In genomic region chr14:56875586-56876159, GRCm38 (mm10) we compare ENCODE assay signal across 19 mouse cellular contexts.
"Had no signal": no experiment of that assay in that cellular context is flagged by ENCODE, and none has a peak within 500 bp of the region (broad histone marks: within the 10 kb centered on the region; RNA-seq: fewer than 3 reads in every experiment).

No protein-coding gene starts in this region.

- H3K36me3 ChIP-seq: kidney, embryonic 15.5 days; limb, embryonic 10.5 days; limb, embryonic 13.5 days; liver, embryonic 12.5 days; liver, embryonic 15.5 days; lung, embryonic 15.5 days; stomach, embryonic 15.5 days had no signal

- H3K27me3 ChIP-seq: kidney, embryonic 15.5 days; limb, embryonic 13.5 days; liver, embryonic 12.5 days; liver, embryonic 15.5 days; lung, embryonic 15.5 days; stomach, embryonic 15.5 days had no signal

- H3K4me3 ChIP-seq: kidney, embryonic 15.5 days; limb, embryonic 10.5 days; limb, embryonic 13.5 days; liver, embryonic 12.5 days; liver, embryonic 15.5 days; lung, embryonic 15.5 days; stomach, embryonic 15.5 days had no signal

- H3K27ac ChIP-seq: kidney, embryonic 15.5 days; limb, embryonic 10.5 days; limb, embryonic 13.5 days; liver, embryonic 12.5 days; liver, embryonic 15.5 days; lung, embryonic 15.5 days; stomach, embryonic 15.5 days had no signal

- DNase-seq: kidney, adult 8-10 months; kidney, postnatal 14 days; kidney, postnatal 4 days; liver; lung, adult 18-20 months; lung, postnatal 10 days; lung, postnatal 36 days; midbrain, embryonic 14.5 days; right cerebral cortex, adult 18-20 months; right cerebral cortex, postnatal 25 days; spleen, adult 18-20 months; thymus, postnatal 25 days had no signal
